Mouse (Mus musculus): Measurements from ENCODE around the gene Scp2. TPM values are rescaled to one million over a fixed set of nuclear protein-coding genes. Genes with fewer than 3 reads are reported as not detected.

The Scp2 gene
- total RNA-seq, 2 experiments from 2014 or later: 339 to 391 TPM

DNA sequence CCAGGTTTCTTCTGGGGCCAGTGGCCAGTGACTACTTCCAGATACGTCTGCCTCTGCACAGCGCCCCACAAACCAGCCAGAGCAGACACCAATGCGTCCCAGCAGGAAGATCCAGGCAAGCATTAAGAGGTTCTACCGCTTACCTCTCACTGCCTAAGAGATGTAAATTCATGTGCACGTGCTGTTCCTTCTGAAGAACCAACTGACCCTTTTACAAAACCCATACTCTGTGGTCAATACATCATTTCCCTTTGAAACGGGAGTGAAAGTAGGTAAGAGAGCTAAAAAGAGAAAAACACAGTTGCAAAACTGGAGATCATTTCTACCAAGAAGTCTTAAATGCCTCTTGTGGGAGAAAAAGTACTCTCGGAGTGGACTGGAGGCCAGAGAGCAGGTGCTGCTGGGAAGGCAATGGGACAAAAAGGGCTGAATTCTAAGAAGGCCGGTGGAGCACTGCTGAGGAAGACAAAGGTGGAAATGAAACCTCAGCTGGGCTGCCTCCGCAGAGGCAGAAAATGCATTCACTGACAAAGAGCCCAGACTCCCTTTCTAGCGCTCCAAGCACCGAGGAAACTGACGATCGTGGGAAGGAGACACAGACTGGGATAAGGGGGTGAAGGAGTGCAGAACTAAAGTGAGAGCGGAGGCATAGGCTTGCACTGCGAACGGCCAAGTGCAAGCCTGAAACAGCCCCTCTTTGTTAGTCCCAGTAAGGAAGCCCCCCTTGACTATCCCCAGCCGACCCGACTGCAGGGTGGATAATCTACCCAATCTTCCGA is 85.0 kb downstream of the Scp2 start:
- DNase-seq: no peak

DNA sequence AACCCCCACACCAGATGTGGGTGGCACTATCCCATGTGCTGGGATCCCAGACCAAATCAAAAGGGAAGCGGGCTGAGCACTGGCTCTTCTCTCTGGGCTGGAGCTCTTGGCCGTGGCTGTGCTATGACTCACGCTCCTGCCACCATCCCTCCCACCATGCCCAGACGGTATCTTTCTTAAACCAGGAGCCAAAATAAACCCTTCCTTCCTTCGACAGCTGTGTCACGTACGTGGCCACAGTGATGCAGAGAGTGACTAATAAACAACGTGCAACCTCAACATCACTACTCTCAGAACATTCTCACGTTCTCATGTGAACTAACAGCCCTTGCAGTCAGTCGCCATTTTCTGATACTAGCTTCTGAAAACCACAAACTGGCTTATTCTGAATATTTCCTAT is 86.6 kb downstream of the Scp2 start:
- DNase-seq: peak in 1 of 2 experiments; percentile 58

DNA sequence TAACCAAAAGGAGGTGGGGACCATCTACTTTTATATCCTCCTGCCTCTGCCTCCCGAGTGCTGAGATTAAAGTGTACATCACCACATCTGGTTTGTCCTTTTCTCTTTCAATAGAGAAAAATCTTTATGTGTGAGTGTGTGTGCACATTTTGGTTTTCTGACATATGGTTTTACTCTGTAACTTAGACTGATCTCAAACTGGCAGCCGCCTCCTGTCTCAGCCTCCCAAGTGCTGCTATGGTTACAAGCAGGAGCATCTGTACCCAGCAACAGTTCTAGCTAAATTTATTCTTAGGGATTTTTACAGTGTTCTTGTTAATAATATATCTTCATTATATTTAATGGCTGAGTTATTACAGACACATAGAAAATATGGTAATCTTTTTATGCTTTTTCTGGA is 87.6 kb downstream of the Scp2 start:
- DNase-seq: no peak

DNA sequence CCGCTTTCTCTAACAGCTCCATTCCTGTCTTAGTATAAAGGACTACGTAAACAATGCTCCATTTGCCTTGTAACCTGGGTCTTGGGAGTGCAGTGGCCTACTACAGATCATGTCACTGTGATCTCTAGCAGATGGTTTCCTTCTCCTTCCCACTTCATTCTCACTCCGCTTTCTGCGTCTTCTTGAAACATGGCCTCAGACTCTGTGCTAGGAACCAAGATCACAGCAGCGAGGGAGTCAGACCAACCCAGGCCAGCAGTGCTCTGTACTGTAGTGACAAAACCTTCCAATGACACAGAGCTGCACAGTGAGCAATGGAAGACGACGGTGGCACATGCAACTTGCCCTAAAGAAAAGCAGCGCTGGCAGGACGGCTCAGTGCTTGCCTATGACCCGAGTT is 88.9 kb downstream of the Scp2 start:
- DNase-seq: no peak

DNA sequence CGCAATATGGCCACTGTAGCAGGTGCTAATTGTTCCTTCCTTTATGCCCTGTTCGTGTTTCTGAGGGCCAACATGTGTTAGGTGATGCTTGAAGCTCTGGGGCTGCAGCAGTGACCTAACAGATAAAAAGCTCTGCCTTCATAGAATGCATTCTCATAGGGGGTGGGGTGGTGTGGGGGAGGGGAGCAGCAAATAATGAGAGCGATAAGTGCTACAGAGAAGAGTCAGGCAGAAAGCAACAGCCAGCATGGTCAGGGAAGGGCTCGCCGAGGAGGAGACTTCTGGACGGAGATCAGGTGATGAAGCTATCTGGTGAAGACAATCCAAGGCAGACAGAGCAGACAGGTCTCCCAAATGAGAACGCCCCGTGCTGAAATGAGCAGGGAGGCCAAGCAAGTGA is 92.1 kb downstream of the Scp2 start:
- no peak for DNase-seq

DNA sequence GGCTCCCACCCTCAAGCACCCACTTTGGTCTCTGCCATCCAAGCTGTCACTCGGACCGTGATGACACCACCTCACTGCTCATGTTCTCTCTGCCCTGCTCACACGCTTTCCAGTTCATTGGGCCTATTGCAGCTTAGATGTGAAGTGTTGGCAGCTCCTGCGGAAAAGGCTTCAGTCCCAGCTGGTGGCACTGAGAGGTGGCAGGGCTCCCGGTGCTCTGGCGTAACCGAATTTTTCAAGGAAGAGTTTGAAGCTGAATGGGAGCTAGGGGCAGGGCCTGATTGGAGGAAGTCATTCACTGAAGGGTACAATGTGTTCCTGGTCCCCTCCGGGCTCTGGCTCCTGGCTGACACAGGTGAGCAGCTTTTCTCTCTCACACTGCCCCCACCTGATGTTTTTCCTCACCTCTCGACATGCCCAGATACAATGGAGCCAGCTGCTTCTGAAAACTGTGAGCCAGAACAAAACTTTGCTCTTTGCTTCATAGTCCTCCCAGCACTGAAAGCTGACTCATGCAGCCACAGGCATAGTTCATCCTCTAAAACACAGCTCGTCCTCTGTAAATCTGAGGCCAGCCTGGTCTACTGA is 93.0 kb downstream of the Scp2 start:
- peak; percentile 53 to 75 for DNase-seq

DNA sequence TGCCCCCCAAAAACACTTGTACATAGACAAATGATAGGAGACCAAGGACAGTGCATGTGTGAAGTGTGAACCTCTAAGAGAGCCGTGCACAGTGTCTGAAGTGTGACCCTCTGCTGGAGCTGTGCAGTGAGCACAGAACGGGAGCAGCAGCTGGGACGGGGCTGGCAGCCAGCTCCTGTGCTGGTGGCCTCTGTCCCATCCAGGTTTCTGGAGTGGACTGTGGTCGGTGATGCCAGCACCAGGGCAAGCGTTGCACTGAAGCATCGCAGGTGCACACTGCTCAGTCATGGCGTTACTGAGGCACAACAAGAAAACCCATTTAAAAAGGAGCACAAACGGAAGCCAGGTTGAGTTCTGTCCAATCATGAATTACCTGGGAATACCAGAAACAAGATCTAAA is 98.7 kb downstream of the Scp2 start:
- DNase-seq: peak in 1 of 2 experiments; percentile 49

DNA sequence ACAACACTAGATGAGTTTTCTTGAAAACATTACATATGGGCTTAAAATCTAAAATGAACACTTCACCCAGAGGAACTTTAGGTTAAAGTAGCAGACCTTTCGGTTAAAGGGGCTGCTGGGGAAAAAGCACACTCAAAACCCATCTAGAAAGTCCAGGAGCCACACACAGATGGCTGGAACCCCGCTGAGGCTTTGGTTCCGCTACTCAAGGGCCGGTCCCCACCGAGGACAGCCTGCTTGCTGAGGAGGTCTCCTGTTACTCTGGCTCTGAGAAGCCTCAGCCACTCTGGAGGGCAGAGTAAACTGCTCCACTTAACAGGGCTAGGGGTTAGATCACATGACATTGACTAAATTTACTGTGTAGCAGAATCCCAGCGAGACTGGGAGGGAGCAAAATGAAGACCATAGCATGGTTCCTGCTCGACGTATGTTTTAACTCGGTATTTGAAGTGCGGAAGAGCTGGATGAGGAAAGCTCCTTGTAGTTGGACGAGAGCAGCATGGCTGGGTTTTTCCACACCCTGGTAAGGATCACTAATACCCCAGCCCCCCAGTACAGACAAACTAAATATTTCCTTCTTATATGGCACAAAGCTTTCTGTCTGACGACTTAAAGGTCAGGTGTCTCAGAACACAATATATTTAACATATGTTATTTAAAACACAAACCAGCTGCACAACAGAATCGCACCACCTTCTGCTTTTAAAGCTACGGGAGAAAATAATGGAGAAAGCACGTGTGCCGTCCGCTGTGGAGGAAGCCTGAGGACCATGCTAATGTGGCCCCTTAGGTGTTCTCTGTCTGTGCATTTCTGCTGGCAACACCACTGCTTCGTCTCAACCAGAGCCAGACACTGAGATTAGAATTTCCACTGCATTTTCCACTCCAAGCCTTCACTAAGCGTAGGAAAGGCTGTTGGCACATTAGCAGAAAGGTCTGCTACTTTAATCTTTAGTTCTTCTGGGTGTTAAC is 99.4 kb downstream of the Scp2 start:
- no peak for DNase-seq

DNA sequence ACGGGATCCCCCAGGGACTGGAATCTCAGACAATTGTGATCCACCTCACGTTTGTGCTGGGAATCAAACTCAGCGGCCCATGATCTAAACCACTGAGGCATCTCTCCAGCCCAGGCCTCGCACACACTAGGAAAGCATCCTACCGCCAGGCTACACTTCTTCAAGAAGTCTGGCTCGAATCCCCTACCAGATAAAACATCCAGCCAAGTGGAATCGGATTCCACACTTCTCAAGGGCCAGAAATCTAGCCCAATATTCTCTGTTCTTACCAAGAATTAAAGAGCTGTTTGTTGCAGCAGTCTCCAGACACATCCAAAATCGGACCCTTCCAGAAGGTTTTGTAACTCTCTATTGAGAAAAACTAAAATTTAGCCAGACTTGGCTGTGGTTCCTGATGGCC is 107.8 kb downstream of the Scp2 start:
- DNase-seq: peak; percentile 57 to 68

DNA sequence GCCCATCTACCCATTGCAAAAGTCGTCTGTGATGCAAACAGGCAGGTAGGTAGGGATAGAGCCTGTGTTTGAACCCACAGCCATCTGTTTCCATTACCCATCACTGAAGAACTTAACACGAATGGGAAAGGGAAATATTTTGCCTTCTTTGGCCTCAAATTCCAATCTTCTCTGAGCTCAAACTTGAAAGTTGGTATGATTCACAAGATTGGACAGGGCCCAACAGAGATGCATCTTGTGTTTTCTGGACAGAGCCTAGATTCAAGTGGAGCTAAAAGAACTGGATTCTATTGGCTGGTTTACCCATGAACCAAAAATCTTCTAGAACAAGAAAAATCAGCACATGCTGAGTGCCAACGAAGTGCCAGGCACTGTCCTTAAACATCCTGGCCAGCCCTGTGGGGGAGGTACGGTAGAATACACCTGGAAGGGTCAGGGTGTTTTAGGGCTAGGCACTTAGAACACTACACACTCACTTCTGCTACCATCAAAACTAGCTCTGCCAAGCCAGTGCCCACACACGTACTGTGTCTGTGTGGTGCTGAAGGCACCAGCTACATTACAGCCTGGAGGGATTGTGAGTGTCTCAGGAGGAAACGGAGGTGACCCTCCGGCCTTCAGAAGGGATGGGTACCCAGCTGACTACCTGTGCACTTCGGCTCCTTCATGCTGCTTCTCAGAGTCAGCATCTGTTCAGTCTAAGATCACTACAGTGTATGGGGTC is 111.6 kb downstream of the Scp2 start:
- DNase-seq: no peak

DNA sequence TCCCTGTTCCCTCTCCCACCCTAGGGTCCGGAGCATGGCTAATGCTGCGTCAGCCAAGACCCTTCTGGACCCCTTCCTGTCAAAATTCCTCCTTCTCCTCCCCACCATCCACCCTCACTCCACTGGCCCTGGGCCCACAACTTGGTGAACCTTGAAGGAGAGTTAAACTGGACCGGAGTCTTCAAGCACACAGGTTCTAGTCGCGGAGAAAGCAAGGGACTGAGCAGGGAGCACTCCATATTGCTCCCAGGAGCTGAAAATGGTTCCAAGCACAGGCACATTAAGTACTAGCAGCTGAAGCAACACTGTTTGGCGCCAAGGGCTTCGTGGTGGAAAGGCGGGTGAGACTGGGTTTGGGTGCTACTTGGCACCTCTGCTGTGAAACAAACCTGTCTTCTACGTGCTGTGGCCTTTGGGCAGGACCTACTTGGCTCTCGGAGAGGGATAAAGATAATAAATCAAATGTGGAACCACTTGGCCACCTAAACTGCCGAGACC is 112.4 kb downstream of the Scp2 start:
- DNase-seq: peak in 1 of 2 experiments; percentile 19

DNA sequence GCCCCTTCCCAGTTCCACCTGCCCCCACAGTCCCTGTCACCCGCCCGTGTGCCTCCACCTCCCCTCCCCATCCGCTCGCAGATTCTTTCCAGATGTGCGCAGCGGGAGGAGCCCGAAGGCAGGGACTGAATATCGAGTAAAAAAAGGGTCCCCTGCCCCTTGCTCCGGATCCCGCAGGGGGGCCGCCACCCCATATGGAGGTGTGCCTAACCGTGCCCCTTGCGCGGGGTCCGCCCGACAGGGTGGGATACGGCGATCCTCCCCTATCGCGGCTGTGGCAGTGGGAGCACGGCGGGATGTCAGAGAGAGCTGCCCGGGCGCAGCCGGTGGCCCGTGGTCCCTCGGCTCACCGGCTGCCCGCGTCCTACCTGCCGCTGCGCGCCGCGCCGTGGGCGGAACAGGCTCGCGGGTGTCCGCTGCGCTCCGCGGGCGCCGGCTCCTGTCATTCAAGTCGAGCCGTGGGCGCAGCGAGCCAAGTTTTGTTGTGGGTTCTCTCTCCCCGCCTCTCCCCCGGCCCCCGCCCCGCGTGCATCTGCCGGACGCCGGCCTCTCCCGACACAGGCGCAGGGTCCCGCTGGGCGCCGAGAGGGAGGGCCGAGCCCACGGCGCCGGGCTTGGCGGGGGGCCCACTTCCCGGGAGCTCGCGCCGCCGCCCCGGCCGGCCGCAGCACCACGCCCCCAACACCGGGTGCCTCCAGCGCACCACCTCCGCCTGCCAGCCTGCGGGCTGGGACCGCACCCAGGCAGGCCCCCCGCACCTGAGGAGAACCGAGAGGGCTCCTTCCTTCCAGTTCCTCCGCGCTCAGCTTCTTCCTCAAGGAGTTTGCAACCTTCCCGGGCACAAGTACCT is 113.1 kb downstream of the Scp2 start:
- peak; percentile 67 to 75 for DNase-seq

DNA sequence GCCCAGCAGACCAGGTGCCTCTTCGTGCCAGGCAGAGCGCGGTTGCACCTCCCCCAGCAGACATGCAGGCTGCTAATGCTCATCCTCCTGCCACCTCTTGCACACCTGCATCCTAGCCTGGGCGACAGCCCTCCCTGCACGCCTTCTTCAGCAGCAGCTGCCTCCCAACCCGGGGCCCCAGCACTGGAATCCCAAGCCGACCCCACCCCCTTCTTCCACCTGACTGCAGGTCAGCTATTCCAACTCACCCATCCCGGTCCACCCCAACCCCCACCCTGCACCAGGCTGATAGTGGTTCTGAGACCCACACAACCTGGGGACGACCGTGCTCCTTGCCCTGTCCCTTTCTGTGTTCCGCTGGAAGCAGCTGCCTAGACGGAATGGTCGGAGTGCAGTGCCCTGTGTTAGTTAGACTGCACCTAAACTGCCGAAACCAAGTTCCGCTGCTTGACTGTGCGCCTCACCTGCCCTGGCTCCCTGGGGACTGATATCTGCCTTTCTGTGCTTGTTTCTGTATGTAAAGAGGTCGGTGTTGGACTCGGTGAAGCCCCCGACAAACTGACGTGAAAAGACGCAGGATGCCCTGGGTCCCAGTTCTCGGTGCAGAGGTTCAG is 113.8 kb downstream of the Scp2 start:
- DNase-seq: no peak

DNA sequence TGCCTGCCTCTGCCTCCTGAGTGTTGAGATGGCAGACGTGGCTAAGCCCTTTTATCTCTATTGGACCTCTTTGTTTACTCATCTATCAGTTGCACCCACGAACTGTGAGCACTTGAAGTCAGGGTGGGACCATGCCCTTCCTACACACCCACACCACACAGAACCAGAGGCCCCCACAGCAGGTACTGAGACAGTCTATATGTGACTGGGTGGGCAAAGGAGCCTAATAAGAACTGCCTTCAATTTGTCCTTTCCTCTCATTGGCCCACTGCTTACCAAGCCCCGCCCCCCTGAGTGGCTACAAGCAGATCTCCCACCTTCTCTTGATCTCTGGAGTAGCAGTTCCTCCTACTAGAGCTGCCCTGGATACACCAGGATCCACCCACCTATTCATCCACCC is 118.6 kb downstream of the Scp2 start:
- no peak for DNase-seq

DNA sequence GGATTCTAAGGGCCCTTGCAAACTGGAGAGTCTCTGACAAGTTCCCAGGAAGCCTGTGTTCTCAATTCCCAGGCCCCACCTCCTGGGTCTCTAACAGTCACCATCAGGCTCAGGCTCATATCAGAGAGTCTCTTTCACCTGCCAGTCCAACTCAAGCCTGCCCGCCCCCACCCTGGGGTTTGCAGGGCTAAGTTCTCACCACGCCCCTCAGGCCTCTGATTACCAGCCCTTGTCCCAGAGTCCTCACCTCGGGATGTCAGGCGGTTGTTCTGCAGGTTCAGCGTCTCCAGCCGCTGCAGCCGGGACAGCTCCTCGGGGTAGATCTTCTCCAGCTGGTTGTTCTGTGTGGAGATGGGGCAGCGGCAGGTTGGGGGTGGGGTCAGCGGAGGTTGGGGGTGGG is 119.5 kb downstream of the Scp2 start:
- DNase-seq: peak in 1 of 2 experiments; percentile 20

DNA sequence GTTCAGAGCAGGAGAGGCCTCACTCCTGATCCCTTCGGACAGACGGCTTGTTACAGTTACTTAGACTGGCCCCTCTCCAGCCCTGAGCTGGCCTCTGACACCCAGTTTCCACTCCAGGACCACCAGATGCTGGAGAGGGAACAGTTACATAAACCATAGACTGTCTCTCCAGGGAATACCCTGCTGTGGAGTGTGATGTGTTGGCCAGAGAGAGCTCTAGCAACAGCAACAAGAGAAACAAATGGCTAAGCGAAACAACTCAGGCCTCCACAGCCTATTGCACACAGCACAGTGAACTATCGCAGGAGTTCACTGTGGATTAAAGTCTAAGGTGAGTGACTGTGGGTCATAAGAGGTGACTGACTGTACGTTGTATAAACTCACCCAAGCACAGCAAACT is 120.2 kb downstream of the Scp2 start:
- peak; percentile 81 to 86 for DNase-seq

DNA sequence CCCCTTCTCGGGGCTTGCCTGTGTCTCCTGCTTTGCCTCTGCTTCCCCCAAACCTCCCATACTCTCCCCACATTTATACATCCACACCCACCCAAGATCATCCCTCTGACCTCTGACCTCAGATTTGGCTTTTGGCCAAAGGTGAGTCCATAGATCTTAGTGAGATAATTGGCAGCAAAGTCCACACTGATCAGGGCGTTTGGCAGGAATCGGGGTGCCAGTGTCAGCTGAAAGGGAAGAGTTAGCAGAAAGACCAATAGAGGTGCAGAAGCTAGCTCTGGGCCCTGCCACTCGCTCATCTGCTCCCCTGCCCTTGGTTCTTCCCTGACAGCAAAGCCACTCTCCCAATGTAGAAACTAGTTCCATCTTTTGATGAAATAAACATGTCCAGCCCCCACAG is 121.6 kb downstream of the Scp2 start:
- DNase-seq: no peak

DNA sequence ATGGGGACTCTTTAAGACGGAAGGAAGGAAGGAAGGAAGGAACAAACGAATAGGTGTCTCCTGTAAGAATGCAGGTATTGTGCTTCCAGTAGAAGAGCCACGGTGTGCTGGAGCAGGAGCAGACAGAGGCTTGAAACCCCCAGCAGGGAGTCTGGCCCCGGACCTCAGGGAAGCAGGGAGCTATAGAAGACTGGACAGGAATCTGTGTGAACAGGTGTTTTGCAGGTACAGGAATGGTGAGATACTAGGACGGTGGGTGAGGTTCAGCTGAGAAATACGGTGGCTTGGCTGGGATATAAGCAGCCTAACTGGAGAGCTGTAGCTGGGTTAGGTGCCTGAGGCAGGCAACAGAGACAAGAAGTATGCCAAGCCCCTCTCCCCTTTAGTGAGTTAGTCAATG is 124.6 kb downstream of the Scp2 start:
- no peak for DNase-seq

DNA sequence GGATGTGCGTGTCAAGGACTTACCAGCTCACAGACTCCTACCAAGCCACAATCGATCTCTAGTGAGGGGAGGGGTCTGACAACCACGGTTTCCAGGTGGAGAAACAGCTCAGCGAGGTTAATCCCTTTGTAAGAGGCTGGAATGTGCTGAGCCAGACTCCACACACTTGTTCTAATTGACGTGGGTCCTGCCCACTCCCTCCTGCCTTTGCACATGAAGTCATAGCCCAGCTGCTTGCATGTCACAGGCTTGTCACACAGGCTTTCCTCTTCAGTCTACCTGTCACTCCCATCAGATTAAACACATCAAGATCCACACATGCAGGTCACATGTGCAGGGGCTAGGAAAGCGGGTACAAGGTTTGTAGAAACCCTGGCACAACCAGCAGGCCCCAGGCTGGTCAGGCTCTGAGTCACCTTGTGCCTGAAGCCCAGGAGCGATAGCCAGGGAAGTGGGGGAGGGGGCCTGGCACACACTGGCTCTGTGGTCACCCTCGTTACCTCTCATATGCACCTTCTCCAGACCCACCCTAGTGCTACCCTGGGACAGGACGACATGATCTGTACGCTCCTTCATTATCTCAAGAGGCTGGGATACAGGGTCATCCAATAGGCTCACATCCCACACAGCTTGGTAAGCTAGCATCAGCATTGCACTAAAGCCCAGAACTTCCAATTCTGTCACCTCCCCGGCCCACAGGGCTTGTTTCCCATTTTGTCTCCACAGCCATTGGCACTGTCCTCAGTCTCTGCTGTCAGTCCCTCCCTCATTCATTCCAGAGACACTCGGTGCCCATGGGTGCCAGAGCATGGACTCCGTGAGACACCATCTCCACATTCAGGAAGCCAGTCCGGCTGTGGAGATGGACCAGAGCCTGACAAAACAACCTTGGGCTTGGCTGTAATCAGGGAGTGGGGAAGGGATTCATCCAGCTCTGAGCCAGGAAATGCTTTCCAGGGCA is 125.6 kb downstream of the Scp2 start:
- DNase-seq: peak; percentile 68 to 84

Data from heart, adult 18-20 months (tissue).